Mouse (Mus musculus) skeletal muscle tissue, adult 2 months (tissue): ENCODE measurements around the gene Hoxb1.

Experiments
- DNase-seq: peaks from one replicate; pipeline ENCODE4 v3.0.0-alpha.2; 2012; ENCODE audit warnings: low read depth, low spot score

The Hoxb1 gene

DNA sequence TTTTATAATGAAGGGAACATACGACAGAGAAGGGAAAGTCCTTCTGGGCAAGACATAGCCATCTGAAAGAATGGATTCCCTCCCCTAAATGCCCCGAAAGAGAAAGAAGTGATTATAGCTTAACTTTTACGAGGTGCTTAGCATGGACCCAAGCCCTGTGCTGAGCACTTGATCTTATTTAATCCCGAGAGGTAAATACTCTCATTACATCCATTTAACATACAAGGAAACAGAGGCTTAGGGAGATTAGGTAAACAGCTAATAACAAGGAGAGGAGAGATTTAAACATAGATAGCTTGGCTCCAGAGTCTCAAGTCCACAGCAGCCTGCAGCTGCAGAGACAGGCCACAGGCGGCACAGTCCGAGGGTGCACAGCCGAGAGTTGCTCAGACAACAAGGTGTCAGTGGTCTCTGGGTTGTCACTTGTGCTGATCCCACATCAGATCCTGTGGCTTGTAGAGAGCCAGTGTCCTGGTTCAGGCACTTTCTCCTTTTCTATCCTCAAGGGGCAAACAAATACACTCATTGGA is 32.3 kb downstream of the Hoxb1 start:
- no peak for DNase-seq

DNA sequence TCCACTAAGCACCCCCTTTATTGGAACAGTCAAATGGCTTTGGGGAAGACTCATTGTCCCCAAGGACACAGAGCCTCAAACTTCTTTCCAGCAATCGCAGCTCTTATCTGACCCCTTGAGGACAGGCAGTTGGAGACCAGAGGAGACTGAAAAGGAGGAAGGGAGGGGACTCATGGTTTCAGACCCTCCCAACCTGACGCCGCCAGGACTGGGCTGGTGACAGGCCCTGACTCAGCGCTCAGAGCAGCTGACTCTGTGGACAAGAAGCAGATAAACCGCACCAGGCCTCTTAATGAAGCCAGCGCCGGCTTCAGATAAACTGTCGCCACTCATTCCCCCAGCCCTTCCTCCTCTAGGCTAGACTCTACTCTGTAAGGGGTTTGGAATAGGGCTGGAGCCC is 34.4 kb downstream of the Hoxb1 start:
- DNase-seq = no peak

DNA sequence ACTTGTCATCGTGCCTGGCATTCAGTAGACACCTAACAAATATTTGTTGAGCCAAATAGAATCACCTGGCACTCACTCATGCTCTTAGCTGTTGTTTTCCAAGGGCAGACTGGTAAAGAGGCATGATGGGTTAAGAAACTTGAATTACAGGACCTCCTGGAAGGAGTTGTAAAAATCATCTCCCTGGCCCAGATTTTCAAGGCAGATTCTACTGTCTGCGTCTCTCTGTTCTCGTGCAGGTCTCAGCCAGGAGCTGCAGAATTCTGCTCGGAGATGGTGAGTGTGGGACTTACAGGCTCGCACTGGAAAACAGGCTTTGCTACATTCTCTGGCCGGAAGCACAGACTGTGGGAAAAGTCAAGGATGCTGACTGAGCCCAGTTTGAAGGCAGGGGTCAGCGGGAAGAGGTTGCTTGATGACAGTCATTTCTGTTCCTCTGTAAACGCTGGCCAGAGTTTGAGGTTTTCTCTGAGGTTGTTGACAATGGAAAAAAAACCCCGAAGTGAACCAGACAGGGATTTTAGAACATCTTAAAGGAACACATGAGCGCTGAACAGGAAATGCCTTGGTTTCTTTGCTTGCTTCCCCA is 38.6 kb downstream of the Hoxb1 start:
- DNase-seq = no peak

DNA sequence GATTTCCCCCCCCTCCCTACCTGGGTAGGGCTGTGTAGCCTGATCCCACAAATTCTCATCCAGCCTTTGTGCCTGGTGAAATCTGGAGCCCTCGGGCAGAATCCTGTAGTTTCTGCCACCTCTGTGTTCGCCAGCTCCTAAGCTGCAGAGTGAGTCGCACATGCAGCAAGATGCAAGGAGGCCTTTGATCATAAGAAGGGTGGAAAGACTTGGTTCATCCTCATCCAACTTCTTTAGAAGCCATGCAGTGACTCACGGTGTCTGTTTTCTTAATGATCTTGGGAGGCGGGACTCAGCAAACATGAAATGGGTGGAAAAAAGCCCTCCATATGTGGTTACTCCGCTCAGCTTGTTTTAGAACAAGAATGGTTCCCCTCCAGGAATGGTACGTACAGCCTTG is 39.3 kb downstream of the Hoxb1 start:
- no peak for DNase-seq

DNA sequence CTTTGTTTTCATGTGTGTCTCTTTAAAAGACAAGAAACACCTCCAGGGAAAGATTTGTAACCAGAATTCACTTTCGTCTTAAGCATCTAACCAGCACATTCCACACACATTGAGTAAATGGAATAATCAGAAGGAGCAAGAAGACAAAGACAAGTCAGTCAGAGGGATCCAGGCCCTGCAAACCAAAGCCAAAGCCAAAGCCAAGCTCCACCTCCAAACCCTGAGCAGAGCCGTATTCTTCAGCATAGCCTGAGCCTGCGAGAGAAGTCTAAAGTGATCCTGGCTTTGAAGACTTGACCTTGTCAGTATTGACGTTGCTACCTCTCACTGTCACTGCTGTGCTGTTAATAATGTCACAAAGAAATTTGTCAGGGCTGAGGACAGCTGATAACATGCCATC is 40.0 kb downstream of the Hoxb1 start:
- DNase-seq = no peak

DNA sequence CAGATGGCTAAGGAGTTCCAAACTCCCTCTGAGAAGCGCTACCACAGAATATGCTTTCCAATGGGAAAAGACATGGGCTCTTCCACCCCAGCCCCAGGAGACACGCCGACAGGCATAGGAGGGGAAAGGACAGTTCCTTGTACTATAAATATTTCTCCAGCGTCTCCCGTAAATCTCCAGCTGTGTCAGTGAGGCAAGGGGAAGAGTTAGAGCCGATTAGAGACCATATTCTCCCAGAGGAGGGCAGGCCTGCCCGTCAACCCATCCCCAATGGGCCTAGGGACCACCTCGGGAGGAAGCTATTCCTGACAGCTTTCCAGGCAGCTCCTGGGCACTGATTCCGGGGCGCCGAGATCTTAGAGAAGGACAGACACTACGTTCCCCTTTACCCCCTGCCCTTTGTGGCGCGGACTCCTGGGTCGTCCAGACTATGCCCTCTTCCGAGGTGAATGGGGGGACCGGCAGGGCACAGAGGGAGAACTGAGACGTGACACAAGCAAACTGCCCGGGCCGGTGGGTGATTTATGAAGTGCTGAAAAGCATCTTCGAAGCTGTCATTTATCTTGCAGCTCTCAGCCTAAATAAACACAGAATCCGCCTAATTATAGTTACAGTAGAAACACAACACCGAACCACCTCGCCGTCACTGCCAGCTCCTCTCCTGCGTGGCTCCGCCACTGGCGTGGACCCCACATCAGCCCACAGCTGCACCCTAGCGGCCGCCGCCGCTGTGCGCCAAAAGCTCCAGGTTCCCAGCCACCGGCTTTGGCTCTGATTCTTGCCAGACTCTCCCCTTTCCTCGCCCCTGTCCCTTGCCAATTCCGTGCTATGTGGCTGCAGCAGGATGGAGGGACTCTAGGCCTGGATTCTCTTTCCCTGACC is 41.9 kb downstream of the Hoxb1 start:
- peak; percentile 58 for DNase-seq

DNA sequence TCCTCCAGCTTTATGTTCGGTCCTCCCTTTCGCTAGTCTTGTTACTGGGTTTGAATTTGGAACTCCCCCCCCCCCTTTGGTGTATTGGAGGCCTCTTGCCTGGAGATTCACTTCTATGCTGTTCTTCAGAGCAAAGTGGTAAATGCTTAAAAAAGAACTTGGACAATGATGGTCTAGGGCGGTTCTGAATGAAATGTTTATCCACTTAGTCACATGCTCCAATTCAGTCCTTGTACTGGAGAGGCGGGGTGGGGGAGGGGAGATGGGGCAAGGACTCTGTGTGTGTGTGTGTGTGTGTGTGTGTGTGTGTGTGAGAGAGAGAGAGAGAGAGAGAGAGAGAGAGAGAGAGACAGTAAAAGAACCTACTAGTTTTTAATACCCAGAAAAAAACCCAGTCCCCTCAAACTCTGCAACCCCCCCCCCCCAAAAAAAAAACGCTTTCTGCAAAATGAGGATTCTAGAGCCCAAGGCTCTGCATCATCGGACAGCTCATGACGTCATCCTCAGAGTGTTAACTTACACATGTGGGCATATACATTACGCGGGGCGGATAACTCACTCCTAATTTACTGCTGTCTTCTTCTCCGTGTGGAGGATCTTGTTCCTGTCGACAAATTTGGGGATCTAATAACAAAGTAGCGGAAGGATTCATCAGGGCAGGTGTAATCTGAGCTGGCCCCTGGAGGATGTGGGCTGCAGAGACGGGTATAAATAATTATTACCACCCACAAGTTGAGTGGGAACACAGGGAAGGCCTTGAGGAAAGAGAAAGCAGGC is 42.9 kb downstream of the Hoxb1 start:
- no peak for DNase-seq

DNA sequence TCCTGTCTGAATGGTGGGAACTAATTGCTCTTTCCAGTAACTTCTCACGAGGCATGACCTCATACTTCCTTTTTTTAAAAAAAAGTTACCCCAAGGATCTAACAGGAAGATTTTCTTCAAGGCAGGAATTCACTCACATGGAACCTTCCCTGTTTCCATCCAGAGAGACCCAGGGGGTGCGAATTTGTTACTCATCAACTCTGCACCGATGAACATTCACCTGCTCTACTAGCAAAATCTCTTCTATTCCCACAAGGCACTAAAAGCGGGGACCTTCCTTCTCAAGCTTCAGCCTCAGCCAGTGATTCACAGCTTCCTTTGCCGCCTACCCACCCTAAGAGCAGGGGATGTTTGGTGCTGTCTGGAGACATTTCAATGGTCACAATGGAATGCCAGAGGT is 45.5 kb downstream of the Hoxb1 start:
- DNase-seq = no peak

DNA sequence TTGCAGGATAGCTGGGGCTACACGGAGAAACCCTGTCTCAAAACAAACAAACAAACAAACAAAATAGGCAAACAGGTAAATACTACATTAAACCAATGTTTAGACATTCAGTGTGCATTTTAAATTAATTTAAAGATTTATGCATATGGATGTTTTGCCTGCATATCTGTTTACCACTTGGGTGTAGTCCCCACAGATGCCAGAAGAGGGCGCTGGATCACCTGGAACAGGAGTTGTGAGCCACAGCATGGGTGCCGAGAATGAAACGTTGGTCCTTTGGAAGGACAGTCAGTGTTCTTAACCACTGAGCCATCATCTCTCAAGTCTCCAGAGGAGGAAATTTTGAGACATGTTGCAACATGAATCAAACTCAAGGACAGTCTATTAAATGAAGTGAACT is 46.4 kb downstream of the Hoxb1 start:
- no peak for DNase-seq

DNA sequence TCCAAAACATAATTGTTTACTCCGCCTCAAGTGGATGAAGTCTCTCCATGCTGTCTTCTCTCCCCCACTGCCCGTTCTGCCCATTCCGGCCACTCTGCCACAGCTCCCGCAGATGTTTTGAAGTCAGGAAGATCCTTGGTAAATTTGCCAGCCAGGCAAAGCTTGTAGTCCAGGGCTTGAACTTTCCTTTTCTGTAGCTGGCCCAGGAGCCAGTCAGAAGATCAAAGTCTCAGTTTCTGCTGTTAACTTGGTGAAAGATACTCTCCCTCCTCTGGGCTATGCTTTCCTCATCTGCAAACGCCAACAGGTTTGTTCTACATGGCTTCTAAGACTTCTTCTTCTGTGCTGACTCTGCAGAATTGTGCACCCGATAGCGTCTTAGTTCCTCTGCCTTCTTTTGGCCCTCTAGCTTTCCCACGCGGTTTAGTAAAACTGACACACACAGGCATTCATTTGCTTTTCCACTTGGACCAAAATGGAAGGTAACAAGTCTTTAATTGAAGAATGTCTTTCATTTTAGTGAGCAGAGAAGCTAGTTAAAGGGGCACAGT is 47.5 kb downstream of the Hoxb1 start:
- no peak for DNase-seq

DNA sequence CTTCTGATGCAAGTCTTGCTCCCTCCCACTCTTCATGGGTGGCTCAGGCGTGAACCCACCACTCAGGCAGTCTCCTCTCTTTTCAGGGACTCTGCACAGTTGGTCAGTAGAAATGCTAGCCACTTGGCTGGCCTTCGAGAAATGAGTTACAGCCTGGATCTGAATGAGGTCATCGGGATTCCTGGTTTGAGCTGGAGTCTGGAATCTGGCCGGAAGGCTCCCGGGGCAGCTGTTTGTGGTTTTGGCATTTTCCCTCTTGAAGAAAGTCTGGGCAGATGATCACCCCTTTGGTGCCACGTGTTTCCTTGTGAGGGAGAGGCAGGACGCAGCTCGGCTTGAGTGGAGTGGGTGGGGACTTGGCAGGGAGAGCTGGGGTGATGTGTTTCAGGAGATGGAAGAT is 48.0 kb downstream of the Hoxb1 start:
- DNase-seq = peak; percentile 85

DNA sequence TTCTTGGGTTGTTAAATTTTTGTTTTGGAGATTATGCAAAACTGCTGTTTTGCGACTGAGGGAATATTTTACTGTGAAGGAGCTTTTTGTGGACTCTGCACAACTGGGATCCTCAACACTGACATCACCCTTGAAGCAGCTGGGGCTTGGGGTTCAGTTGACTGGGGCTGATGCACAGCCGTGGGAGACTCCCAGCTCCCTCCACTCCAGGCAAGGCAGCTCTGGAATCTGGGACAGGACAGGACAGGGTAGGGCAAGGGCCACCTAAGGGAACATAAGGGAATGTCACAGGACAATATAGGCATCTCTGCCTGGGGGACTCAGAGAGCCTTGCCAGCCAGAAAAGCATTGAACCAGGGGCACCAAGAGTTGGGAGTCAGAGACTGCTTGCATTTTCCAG is 48.5 kb downstream of the Hoxb1 start:
- DNase-seq = peak; percentile 29
